Comparison of ENCODE assay signal across 10 mouse cellular contexts in the genomic region with DNA sequence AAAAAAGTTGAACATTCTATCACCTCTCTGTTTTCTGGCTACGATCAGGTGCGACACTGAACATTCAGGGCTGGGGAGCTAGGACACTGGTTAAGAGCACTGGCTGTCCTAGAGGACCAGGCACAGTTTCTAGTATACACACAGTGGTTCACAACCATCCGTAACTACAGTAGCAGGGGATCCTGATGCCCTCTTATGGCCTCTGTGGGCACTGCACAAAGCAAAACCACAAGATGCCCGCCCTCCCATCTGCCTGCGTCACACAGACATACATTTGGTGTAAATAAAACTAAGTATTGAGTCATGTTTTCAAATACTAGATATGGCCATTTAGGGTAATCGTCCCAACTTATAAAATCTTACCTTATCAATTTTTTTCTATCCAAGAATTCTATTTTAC. TPM values are rescaled to one million over a fixed set of nuclear protein-coding genes. Genes with fewer than 3 reads are reported as not detected.
A peak's percentile ranks its signal among the peaks of the same experiment; 100 is the strongest.
DNase-seq lines count a peak whose midpoint lies in the region; ATAC-seq and TF ChIP-seq lines count a peak whose summit lies in the region.
"Had no signal": no experiment of that assay in that cellular context is flagged by ENCODE, and none has a peak within 500 bp of the region (broad histone marks: within the 10 kb centered on the region; RNA-seq: fewer than 3 reads in every experiment).

No protein-coding gene starts in this region.

- H3K27ac ChIP-seq in left cerebral cortex, adult 2 months = no peak overlapping the region
- H3K27ac ChIP-seq: limb, embryonic 13.5 days had no signal

- no peak overlapping the region for H3K4me3 ChIP-seq in left cerebral cortex, adult 2 months
- no peak overlapping the region for H3K4me3 ChIP-seq in G1E (ENCODE audit: low read depth, low read length)
- H3K4me3 ChIP-seq: limb, embryonic 13.5 days had no signal

- H3K9me3 ChIP-seq in G1E (replicated peaks) = no peaks in the 10 kb centered on the region
- H3K9me3 ChIP-seq: limb, embryonic 13.5 days had no signal

- intact Hi-C loops in left cerebral cortex, adult 2 months (cut with DNase I) = no loop called here
- intact Hi-C loops in left cerebral cortex, postnatal 4 days (cut with DNase I) = no loop called here

- TF ChIP-seq CTCF in left cerebral cortex, adult 2 months (IDR thresholded peaks at IDR 0.05) = peak; percentile 27
- TF ChIP-seq CTCF in G1E (IDR thresholded peaks at IDR 0.05; ENCODE audit: low read depth, low read length) = peak; percentile 40

- H3K27me3 ChIP-seq in G1E (ENCODE audit: insufficient read depth, low read length) = peaks cover 7% of the 10 kb centered on the region; the same call in 1 of the 2 replicates
- H3K27me3 ChIP-seq: limb, embryonic 13.5 days had no signal

- H3K36me3 ChIP-seq in G1E (replicated peaks) = no peaks in the 10 kb centered on the region

- no peak; the same call in 1 of the 2 replicates for ATAC-seq in G1E (ENCODE audit: extremely low read depth, insufficient number of reproducible peaks, low FRiP score, poor library complexity, severe bottlenecking)
- peak; percentile 69 for ATAC-seq in megakaryocyte progenitor cell, adult 5-6 weeks (replicated peaks; ENCODE audit: poor library complexity)

- peaks cover 28% of the 10 kb centered on the region for H3K4me1 ChIP-seq in G1E (ENCODE audit: insufficient read depth, low read depth, low read length)

- DNase-seq in left cerebral cortex, adult 2 months (ENCODE audit: extremely low spot score in 1 of 2, low spot score in 2 of 2) = no peak
- no peak for DNase-seq in left cerebral cortex, postnatal 4 days
- DNase-seq in CD4-positive helper T cell, adult 2 months (ENCODE audit: low read depth, low spot score) = peak; percentile 49
- DNase-seq in G1E (ENCODE audit: low spot score) = peak; percentile 29
- no peak for DNase-seq in gastrocnemius, adult 8-10 months (ENCODE audit: low spot score in 2 of 2)
- DNase-seq in embryo, embryonic 9.5 days (ENCODE audit: extremely low spot score) = no peak
- DNase-seq: gastrocnemius, postnatal 10 days; heart, postnatal 14 days had no signal

RNA-seq across cellular contexts. Expression of gene Sh3d21, which starts 5.7 kb away (rescaled TPM):
- 1 to 10 TPM in 1 of 2 experiments, under 1 TPM in 1; 0.86 to 1.1 TPM for total RNA-seq in left cerebral cortex, adult 2 months (2021)
- total RNA-seq in left cerebral cortex, postnatal 4 days (2021) = 1 to 10 TPM in 1 of 2 experiments, under 1 TPM in 1; 0.58 to 1.3 TPM
- total RNA-seq in G1E (2014; fragmentation: Nextera tagmentation) (0.53 and 3.2 TPM in 2 replicates), G1E (2017) (0.27 and 0.58 TPM in 2 replicates)
- polyA plus RNA-seq in G1E (2012) = 0.57 and 0.69 TPM in 2 replicates
- total RNA-seq in megakaryocyte progenitor cell, adult 5-6 weeks (2015) = 0.07 and 0.91 TPM in 2 replicates
- 0.14 TPM in 1 of 2 replicates, not detected in the other for total RNA-seq in megakaryocyte progenitor cell, adult 5-6 weeks (2017)
- total RNA-seq in gastrocnemius, adult 8-10 months (2022) = under 1 TPM; 0.46 to 0.86 (median 0.68) TPM

RNA-seq across cellular contexts. Expression of gene Eva1b, which starts 10.0 kb away (rescaled TPM):
- 1 to 10 TPM; 3.1 to 3.8 TPM for total RNA-seq in left cerebral cortex, adult 2 months (2021)
- total RNA-seq in left cerebral cortex, postnatal 4 days (2021) = 1 to 10 TPM; 6.3 to 7.2 TPM
- total RNA-seq in G1E (2014; fragmentation: Nextera tagmentation) (not detected in 2 replicates), G1E (2017) (0.41 and 0.44 TPM in 2 replicates)
- 1.9 and 3.1 TPM in 2 replicates for polyA plus RNA-seq in G1E (2012)
- 0.12 and 0.94 TPM in 2 replicates for total RNA-seq in megakaryocyte progenitor cell, adult 5-6 weeks (2015)
- 1.7 TPM in 1 of 2 replicates, not detected in the other for total RNA-seq in megakaryocyte progenitor cell, adult 5-6 weeks (2017)
- 1 to 10 TPM; 2.0 to 4.9 (median 2.6) TPM for total RNA-seq in gastrocnemius, adult 8-10 months (2022)

RNA-seq across cellular contexts. Expression of gene Thrap3, which starts 45.0 kb away (rescaled TPM):
- 100 to 1,000 TPM; 149 to 158 TPM for total RNA-seq in left cerebral cortex, adult 2 months (2021)
- total RNA-seq in left cerebral cortex, postnatal 4 days (2021) = 100 to 1,000 TPM; 165 TPM
- total RNA-seq in G1E (2014; fragmentation: Nextera tagmentation) = 355 and 356 TPM in 2 replicates
- total RNA-seq in G1E (2017) = 246 and 305 TPM in 2 replicates
- 209 and 211 TPM in 2 replicates for polyA plus RNA-seq in G1E (2012)
- 172 and 184 TPM in 2 replicates for total RNA-seq in megakaryocyte progenitor cell, adult 5-6 weeks (2015)
- 286 and 377 TPM in 2 replicates for total RNA-seq in megakaryocyte progenitor cell, adult 5-6 weeks (2017)
- 100 to 1,000 TPM in 3 of 4 experiments, 10 to 100 TPM in 1; 95.8 to 107 (median 105) TPM for total RNA-seq in gastrocnemius, adult 8-10 months (2022)

RNA-seq across cellular contexts. Expression of gene Stk40, which starts 53.8 kb away (rescaled TPM):
- total RNA-seq in left cerebral cortex, adult 2 months (2021) = 10 to 100 TPM; 39.8 to 56.4 TPM
- total RNA-seq in left cerebral cortex, postnatal 4 days (2021) = 10 to 100 TPM; 23.7 to 25.0 TPM
- total RNA-seq in G1E (2014; fragmentation: Nextera tagmentation) = 30.9 and 41.2 TPM in 2 replicates
- 20.5 and 20.8 TPM in 2 replicates for total RNA-seq in G1E (2017)
- 68.2 and 68.5 TPM in 2 replicates for polyA plus RNA-seq in G1E (2012)
- 6.5 and 7.3 TPM in 2 replicates for total RNA-seq in megakaryocyte progenitor cell, adult 5-6 weeks (2015)
- total RNA-seq in megakaryocyte progenitor cell, adult 5-6 weeks (2017) = 5.9 and 6.0 TPM in 2 replicates
- 100 to 1,000 TPM; 122 to 135 (median 128) TPM for total RNA-seq in gastrocnemius, adult 8-10 months (2022)

Comparison
In these comparisons a context has a peak if more than half of its experiments do, and no peak if none do; other contexts are left out.
1. DNase-seq: peak in CD4-positive helper T cell, adult 2 months (single experiment) and G1E (single experiment); none in left cerebral cortex, adult 2 months (0 of 2), left cerebral cortex, postnatal 4 days (single experiment), gastrocnemius, adult 8-10 months (0 of 2) and embryo, embryonic 9.5 days (single experiment).